Mouse (Mus musculus): ENCODE measurements at regions not wholly inside any gene's neighbourhood (a gene's known extent, or its start where the extent isn't known, plus 50 kb on each side); places are given as distances from the start of the nearest gene placed in this dataset.

- no peak for TF ChIP-seq POLR2A (IDR thresholded peaks at IDR 0.05; ENCODE audit: low read depth, low read length)
- no peak for TF ChIP-seq CTCF (conservative IDR thresholded peaks at IDR 0.05; ENCODE audit: insufficient read depth, insufficient read length, low read depth, low read length)
These were observed 91.5 kb upstream of the Hdac4 start for GRCm38 (mm10) chr1:92286966-92287342.
